Mouse (Mus musculus): ENCODE measurements around the gene Loxl1.

DNA sequence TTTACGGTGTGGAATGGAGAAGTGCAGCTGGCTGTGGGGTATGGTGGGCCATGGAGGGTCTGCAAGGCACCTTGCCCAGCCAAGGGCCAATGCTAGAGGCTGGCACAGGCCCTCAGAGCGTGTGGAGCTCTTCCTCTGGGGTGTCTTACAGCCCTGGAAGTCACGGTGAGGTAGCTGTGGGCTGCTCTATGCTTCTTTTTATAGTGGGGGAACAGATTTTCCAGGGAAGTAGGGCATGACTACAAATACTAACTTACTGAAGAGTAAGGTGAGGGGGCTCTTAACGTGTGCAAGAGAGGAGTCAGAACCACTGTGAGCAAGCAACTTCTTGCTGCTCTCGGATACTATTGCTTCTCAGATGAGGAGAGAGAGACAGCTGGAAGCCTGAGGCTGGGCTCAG is 50.5 kb downstream of the Loxl1 start:
- TF ChIP-seq USF1 (IDR thresholded peaks at IDR 0.05; ENCODE audit: low read depth) = no peak
- no peak for TF ChIP-seq CTCF (IDR thresholded peaks at IDR 0.05; ENCODE audit: control insufficient read depth, insufficient read depth, insufficient read length)
- no peak for TF ChIP-seq MYOG (IDR thresholded peaks at IDR 0.05; ENCODE audit: control insufficient read depth, extremely low read depth, insufficient read length)
- TF ChIP-seq MAX (IDR thresholded peaks at IDR 0.05) = no peak
- TF ChIP-seq MYOD1 (IDR thresholded peaks at IDR 0.05; ENCODE audit: control insufficient read depth, insufficient read length, low read depth) = no peak
- TF ChIP-seq CEBPB (IDR thresholded peaks at IDR 0.05; ENCODE audit: low read depth) = no peak
- no peak for TF ChIP-seq FOSL1 (IDR thresholded peaks at IDR 0.05; ENCODE audit: insufficient read depth, low read length, poor library complexity, severe bottlenecking)
